Mouse (Mus musculus): ENCODE results near the gene Gm43517.

Gene Gm43517

DNA sequence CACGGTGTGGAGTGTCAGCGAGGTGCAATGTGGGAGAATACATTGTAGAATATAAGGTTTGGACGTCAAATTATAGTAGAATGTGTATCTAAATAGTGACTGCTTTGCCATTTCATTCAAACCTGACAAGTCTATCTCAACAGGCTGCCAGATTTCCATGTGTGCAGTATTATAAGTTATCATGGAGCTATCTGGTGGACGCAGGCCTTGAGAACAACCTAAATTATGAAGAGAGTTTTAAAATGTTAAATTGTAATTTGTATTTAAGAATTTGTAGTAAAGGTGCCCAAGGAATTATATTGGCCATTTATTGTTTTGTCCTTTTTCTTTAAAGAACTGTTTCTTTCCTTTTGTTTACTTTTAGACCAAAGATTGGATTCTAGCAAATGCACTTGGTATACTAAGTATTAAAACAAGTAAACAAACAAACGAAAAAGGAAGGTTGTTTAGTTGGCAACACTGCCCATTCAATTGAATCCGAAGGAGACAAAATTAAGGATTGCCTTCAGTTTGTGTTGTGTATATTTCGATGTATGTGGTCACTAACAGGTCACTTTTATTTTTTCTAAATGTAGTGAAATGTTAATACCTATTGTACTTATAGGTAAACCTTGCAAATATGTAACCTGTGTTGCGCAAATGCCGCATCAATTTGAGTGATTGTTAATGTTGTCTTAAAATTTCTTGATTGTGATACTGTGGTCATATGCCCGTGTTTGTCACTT is 1.3 kb downstream of the Gm43517 start:
- DNase-seq = peak in 1 of 2 experiments; percentile 50

DNA sequence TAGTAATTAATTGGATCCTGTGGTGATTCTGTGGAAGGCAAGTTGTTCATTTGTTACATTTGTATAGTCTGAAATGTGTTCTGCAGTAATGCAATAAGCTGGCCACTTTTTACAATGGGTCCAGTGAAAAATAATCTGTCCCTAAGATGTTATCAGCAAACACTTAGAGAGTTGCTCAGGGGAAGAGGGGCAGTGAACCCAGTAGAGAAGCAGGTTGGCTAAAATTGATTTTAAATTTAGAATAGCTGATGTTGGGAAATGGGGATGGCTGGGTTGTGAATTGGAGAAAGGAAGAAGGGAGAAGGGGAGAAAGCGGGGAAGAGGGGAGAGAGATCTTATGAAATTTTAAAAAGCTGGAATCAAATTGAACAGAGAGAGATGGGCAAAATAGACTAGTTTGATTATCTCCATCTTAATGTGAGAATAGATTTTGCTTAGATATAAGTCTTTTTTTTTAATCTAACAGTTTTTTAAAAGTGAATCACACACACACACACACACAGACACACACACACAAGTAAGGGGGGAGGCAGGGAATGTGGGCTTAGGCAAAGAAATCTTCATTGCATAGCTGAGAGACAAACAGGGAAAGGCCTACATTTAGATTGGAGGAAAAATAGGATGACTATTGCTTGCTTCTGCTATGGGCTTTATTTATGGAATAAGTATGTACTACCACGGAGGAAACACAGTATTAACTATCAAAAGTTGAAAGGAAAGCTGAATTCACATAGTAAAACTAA is 3.1 kb downstream of the Gm43517 start:
- DNase-seq = peak in 1 of 2 experiments; percentile 19

DNA sequence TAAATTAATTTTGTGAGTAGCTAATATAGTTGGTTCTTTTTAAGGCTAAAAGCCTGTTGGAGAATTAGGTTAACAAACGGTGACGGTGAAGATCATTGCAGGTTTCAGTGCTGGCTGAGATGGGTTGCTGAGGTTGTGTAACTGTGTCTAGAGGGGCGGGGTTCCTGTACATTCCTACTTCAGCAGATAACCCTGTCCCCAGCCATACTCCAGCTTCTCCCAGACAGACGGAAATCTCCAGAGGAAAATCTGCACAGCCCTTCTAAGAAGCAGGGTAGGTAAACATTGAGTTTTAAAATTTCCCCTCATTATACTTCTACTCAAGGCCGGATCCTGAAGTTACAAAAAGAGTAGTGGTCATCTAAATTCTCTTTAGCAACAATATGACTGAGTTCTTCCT is 4.7 kb downstream of the Gm43517 start:
- DNase-seq = peak in 1 of 2 experiments; percentile 37

DNA sequence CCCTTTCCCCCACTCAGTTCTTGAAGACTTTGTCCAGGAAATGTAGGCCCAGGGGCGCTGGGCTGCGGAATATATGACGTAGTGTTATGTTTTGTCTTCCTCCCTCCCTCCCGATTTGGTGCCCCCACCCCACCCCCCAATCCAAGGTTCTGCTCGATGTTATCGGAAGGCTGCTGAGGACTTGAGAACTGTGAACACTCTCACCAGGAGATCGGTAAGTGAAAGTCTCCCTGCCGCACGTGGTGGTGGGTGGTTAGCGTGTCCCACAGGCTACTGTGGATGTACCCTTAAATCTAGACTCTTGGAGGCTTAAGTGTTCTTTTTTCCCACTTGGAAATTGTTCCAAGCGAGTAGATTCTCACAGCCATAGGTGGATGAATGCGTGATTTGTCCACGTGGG is 5.3 kb downstream of the Gm43517 start:
- peak in 1 of 2 experiments; percentile 38 for DNase-seq

DNA sequence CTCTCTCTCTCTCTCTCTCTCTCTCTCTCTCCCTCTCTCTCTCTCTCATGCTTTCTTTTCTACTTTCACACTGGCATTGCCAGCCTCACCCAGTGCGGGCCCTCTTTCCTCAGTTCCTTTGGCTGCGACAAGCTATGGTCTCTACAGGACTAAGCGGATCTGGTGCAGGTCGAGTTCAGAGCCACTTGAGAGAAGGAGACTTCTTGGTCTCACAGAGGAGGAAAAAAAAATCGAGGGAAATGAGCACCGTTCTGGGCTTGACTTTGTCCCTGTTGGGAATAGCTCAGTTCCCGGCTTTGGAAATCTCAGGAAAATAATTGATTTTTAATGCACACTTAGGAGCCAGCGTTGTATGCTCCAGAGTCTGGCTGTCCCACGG is 5.9 kb downstream of the Gm43517 start:
- no peak for DNase-seq

DNA sequence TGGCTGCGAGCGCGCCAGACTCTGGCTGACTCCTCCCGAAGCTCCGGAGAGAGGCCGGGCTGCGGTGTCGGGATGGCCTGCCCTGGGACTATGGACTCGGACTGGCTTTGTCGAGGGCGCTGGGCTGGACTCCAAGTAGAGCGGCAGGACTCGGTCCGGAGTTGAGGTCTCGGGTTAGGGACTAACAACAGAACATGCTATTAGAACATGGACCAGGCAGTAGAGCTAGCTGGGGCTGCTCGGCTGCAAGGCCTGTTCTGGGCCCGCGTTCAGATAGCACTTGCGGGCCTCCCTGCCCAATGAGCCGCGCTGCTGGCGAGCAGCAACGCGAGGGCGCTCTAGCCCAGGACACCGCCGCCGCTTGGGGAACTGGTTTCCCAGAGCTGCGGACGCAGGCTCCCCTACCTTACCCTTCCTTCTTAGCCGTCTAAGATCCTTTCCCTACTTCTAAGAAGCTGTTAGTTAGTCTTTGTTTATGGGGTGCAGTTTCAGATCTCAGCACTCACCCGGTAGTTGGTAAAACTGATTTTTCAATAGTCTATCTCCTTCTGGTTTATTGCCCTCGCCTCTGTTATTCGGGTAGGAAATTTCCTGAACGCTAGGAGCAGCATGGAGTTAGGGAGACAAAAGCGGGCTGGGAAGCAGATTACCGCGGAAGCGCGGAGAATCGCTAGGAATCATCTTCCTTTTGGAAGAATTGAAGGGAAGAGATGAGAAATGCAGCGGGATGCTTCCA is 6.5 kb downstream of the Gm43517 start:
- peak; percentile 82 to 86 for DNase-seq

DNA sequence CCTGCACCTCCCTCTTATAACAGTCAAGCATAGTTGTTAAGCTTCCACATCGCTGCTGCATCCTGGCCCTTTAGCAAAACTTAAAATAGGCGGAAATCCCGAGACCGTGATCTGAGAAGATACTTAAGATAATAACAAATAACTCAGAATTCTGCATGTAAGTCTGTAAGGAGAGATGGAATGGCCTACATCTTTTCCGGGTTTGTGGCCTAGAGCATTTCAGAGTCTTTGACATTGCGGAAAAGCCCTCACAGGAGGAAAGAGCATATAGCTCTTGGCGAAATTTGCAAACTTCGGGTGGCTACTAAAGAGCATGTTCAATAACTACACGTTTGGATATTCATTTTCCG is 7.0 kb downstream of the Gm43517 start:
- DNase-seq = no peak

DNA sequence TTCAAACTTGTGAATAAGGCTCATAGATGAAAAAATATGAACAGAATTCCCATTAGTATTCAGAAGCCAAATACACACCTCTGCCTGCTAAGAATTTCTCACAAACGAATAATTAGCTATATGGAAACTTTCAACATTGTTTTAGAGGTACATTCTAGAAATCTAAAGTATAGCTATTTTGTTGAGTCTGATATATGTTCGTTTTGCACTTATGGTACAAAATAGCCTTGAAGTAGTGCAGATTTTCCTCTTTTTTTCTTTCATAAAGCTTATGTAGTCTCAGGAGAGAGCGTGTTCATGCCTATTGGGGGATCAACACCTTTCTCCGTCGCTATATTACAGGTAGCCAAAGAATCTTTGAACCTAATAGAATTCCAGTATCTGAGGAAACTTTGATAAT is 7.9 kb downstream of the Gm43517 start:
- DNase-seq = peak in 1 of 2 experiments; percentile 30

DNA sequence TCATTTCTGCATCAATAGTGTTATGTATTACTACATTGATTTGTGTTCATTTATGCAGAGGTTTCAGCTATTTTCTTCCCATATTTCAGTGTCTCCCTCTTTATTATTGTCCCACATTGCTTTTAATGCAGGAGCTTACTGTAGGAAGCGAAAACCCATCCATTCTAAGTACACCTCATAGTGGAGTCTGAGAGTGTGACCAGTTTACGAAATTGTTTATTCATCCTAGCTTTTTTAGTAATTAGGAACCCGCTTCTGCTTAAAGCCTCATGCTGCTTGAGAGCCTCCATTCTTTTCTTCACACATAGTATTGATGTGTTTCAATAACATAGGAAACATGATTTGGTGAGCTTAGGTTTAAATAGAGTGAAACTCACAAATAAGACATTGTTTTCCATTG is 8.7 kb downstream of the Gm43517 start:
- peak in 1 of 2 experiments; percentile 41 for DNase-seq

DNA sequence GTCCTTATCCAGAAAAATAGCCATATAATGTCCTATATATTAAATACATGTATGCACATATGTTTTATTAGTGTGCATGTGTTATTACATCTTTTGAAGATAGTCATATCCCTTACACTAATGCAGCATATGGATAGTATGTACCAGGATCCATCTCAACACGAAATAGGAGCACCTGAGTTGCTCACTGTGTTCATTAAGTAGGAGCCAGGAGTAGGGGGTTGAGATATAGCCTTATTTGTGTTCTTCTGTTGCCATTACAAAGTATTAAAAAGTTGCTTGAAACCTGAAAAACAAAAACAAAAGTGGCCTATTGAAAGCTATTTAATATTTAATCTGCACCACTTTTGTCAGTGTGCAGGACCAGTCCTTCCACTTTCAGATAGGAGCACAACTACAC is 9.2 kb downstream of the Gm43517 start:
- peak in 1 of 2 experiments; percentile 30 for DNase-seq

DNA sequence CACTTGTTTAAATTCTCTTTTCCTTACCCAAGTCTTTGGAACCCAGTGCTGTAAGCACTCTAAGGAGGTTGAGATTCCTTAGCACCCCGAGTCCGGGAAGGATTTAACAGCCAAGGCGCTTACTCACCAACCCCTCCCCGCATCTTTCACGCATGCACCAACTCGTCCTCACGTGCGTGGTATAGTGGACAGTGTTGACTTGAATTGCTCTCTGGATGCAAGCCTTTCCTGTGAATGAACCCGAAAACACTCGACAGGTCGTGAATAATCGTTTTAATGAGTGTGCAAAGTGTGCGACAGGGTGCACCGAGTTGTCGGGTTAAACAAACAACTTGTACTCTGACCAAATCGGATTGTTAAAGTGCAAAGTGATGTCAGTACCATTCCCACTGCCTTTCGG is 9.9 kb downstream of the Gm43517 start:
- peak in 1 of 2 experiments; percentile 37 for DNase-seq

DNA sequence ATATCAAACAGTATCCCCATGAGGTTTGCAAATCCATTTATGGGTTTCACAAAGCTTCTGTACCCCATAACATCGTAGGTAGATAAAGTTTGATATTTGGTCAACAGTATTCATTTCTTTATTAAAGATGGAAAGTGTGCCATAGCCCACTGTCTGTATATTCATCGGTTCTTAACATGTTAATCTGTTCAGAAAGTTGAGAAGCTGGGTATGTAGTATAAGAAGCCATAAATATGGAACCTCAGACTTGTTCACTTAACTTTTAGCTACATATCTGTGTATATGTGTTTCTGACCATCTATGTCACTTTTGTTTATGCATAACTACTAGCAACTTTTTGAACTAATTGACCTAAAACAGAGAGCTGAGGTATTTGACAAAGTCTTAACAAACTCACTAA is 11.0 kb downstream of the Gm43517 start:
- DNase-seq = no peak

DNA sequence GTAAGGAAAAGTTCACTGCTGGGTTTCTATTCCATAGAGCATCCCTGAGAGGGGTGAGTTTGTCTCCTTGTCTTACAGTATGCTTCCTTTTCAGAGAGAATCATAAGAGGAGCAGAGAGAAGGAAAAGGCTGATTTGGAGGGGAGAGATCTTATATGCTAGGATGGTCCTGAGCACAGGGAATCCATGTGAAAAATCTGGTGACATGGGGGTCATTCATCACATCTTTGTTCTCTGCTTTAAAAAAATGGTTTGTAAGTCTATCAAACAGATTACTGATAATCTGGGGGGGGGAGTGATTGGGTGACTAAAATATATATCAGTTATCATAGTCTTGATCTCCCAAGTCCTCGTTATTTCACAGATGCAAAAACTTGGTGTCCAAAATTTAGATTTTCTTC is 11.8 kb downstream of the Gm43517 start:
- peak in 1 of 2 experiments; percentile 6 for DNase-seq

DNA sequence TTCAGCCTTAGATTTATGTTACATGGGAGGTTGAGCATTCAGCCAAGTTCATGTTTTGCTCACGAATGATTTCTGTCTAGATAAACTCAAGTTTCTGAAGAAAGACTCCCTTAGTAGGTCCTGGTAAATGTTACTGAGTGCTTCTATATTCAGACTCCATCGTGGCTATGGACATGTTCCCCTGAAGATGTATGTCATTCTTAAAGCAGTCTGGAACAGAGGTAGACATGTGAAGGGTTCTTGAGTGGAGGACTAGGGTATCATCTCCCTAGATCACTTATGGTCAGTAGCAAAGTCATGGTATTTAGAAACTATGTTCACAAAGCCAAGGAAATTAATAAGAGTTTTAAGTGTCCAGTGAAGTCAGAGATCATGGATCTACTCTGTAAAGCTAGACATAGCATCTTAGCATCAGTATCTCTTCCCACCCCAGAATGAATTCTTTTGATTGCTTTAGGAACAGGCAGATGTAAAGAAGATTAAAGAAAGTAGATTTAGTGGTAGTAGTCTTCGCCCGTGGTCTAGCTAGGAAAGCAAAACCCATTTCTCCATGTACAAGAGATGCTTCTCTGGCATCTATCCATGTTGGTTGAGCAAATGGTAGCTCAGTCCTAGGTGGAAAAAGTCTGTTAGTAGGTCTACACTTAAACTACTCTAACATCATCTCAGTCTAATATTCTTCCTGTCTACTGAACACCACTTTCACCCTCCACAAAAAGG is 12.6 kb downstream of the Gm43517 start:
- DNase-seq = peak in 1 of 2 experiments; percentile 16

DNA sequence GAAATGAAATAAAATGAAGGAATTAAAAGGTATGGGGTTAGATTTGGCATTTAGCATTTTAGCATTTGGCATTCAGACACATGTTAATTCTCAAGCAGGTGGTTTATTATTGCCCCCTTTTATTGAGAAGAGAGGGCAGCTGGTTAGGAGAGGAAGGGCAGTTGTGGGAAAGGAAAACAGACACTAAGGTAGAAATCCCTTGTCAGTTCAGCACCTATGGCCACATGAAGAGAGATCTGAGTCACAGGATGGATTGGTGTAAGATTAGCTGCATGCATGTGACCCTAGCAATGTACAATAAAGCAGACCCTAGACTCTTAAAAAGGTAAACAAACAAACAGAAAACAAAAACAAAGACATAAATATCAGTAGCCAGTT is 13.2 kb downstream of the Gm43517 start:
- peak in 1 of 2 experiments; percentile 12 for DNase-seq

DNA sequence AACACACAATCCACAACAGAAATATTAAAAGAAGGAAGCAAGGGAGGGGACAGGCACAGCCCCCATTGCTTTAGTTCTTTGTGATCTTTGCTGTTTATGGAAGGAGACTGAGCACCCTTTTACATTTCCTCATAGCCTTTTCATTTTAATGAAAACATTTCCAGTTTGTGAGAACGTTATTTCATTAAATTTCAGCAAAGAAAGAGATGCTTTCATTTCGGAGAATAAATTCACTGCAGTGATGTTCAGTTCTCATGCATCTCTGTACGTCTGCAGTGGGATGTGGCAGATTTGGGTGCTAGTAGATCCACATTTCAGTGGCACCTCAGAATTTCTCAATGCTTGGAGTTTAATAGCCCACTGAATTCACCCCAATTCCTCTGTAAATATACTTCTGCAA is 13.7 kb downstream of the Gm43517 start:
- peak in 1 of 2 experiments; percentile 36 for DNase-seq

DNA sequence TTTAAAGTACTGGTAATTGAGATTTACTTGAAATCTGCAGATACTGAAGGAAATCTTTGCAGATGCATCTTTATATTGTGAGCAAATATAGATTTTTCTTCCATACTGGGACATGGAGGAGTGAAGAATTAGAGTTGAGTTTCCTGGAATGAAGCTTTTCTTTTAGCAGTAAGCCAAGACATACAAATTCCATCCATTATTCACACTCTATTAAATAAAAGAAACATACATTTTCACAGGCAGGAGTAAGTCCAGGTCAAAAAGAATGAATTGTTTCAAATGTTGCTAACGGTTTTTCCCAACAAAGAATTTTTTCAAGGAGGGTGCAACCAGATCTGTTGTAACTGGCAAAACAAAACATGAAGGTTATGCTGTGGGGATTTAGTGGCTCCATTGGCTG is 14.6 kb downstream of the Gm43517 start:
- no peak for DNase-seq

DNA sequence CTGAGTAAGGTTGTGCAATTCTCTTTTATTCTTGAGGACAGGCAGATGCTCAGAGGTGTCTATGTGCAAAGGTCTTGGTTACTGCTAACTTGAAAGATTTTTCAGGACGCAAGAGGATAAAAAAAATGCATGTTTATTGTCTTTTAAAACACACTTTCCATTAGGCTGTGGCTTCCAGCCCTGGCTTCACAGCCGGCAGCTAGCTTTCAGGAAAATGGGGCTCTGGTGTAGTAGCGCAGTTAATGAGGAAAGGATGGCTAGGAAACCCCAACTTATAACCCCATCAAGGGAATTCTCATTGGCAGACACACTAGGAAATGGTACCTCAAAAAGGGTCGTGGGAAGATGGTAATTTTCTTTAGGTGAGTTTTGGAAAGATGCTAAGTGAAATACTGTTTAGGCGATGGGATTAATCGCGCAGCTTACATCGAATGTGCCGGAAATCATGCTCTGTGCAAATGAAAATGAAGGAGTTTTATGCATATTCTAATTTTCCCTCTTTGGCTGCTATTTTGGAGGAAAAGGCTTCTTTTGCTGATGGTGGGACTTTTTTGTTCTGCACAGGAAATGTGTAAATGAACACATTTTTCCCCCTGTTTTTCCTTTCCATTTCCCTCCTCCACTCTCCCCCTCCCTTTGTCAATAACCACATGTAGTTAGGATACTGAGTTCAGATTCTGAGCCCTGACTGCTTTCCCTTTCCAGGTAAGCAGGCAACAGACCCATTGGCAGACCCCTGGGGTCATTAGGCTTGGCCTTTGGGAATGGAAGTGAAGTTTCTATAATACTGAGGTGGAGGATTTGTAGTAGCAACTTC is 15.3 kb downstream of the Gm43517 start:
- peak in 1 of 2 experiments; percentile 32 for DNase-seq

DNA sequence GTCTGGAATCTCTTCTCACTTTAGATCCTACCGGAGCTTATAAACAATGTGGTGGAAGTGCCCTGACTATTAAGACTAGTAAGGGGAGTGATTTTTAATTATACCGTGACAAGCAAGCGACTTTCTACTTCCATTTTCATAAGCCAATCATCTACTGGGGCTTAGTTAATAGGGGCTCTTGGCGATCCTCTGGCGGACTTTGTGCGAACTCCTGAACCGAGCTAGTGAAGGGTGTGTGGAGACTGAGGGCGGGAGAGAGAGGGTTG is 15.8 kb downstream of the Gm43517 start:
- peak in 1 of 2 experiments; percentile 41 for DNase-seq

DNA sequence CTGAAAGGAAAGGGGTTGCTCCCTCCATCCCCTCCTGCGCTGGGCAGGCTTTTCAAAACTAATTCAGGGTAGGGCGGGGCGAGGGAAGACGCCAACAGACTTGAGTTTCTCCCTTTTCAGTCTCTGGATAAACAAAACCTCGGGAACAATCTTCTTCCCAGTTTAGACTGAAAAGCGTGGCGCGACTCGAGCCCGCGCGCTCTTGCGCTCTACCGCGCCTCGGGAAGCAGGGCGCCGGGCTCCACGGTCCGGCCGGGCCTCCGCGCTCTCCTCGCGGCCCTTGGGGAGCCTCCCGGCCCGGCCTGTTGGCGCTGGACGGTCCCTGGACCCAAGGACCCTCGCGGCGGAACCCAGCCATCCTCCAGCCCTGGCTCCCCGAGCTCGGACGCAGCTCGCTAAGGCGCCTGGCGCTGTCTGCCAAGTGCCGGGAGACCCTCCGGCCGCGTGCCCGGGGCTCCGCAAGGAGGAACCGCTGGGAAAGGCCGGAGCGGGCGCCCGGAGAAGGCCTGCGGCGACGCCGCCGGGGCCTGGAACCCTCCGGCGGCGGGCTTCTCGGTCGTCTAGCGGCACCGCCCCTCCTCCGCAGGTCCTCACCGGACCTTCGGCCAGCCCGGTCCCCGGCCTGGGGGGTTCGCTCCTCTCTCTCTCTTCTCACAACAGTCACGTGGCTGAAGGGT is 16.3 kb downstream of the Gm43517 start:
- DNase-seq = peak in 1 of 2 experiments; percentile 55

DNA sequence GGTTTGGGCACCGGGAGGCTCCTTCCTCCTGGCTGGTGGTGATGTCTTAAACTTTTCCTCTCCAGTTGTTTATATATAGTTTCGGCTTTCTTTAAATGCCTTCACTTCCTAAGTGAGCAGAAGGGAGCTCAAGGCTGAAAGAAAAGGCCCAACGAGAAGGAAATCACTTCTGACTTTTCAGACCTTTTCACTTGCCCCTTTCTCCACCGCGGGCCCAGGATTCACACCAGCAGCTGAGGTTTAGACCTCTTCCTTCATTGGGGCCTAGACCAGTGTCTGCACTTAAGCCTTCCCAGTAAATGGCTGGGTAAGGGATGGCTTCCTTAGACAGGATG is 16.8 kb downstream of the Gm43517 start:
- peak in 1 of 2 experiments; percentile 7 for DNase-seq

DNA sequence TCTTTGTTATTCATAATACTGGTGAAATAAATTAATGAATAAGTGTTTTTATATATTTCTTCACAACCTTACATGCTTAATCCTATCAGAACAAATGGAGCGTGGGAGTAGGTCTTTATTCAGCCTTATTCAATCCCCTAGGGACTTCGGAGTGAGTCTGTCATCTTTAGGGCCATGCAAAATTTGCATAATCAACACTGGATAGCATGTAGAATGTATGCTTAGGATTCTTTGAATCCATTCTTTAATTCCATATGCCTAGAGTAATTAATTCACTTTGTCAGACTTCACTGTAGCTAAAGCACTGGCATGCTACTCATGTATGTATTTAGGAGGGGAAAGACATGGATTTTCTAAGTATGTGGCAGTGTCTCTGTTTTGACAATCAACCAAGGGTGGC is 24.9 kb downstream of the Gm43517 start:
- no peak for DNase-seq

All from cerebellum, postnatal 10 days (tissue).